Mouse (Mus musculus) thymus, postnatal 10 days (tissue): ENCODE data around the gene Col8a1.

Experiments used
- DNase-seq, 2 experiments: peaks; one replicate each; pipeline ENCODE4 v3.0.0; 2021; ENCODE audit warnings: low spot score in 2 of 2

The Col8a1 gene

GRCm38 (mm10) chr16:57672251-57672650 lies 82.3 kb downstream of the Col8a1 start:
- no peak for DNase-seq

DNA sequence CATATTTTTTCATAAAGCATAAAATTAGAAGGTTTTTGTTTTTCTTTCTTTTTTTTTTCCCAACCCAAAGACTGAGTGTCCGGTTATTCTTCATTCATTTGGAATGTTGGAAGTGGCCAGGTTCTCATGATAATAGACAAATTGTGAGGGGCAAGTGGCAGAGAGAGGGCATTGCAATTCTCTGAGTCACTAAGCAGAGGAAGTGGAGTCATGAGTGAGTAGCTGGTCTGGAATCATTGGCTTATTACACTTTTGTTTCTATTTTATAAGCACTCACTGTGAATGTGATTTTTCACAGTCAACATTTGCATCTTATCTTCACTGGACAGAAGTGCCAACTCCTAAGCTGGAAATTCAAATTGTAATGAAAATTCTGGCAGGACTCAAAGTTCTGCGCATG lies 82.9 kb downstream of the Col8a1 start:
- no peak for DNase-seq

GRCm38 (mm10) chr16:57669348-57669747 lies 85.2 kb downstream of the Col8a1 start:
- DNase-seq: peak in 1 of 2 experiments; percentile 2

- DNase-seq: no peak
These were observed 91.9 kb downstream of the Col8a1 start for GRCm38 (mm10) chr16:57662661-57663060.

GRCm38 (mm10) chr16:57649888-57650287 lies 104.6 kb downstream of the Col8a1 start:
- no peak for DNase-seq

GRCm38 (mm10) chr16:57641346-57641885 lies 113.1 kb downstream of the Col8a1 start:
- DNase-seq: no peak

- DNase-seq: no peak
These were observed 119.8 kb downstream of the Col8a1 start for GRCm38 (mm10) chr16:57634766-57635165.

GRCm38 (mm10) chr16:57634191-57634590 lies 120.3 kb downstream of the Col8a1 start:
- DNase-seq: peak in 1 of 2 experiments; percentile 40

GRCm38 (mm10) chr16:57611768-57612167 lies 142.8 kb downstream of the Col8a1 start:
- peak in 1 of 2 experiments; percentile 42 for DNase-seq

- DNase-seq: peak; percentile 75 to 84
These were observed 147.9 kb downstream of the Col8a1 start, which contains the start of gene Cmss1 for GRCm38 (mm10) chr16:57606444-57607227. TSS of gene Cmss1 (minus strand) at chr16:57606864.

DNA sequence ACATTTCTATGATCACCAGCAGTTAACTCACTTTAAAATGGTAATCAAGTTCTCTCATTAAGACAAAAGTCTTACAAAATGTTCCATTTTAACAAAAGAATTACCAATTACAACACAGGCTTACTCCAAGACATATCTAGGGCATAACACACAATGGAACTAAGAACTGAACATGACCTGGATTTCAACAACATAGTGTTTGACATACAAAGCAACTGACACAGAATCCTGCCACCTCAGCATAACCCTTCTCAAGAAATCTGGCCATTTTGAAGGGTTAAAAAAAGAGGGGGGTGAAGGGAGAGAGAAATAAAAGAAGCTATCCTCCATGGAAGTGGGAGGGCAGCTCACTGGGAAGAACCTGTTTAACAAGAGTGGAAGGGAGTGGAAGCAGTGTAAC lies 153.5 kb downstream of the Col8a1 start:
- no peak for DNase-seq

- no peak for DNase-seq
These were observed 157.1 kb downstream of the Col8a1 start for GRCm38 (mm10) chr16:57597295-57597957.

DNA sequence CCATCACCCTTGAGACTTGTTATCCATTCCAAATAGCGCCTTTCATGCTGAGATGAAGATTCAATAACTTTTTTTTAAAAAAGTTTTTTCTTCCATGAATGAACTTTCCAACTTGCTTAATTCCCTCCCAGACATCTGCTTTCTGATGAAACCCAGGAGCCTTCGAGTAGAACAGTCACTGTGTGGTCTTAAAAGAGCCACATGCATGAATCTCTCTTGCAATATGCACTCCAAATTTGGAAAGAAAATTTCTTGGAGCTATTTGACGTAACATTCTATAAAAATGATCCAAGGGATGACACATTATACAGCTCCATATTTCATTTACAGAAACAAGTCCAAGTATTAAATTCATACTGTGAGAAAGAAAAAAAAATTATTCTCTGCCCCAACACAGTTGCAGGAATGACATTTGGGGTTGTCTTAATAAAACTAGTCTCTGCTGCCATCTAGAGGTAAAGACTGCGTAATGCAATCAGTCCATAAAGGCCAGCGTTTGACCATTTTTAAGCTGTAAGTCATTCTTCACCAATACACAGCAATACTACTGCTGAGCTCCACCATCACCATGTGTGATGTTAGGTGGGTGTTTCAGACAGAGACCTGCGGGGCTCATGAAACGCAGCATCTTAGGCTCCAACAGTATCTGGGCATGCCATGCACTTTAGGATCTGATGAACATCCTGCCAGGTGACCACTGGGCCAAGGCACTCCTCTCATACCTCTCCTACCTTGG lies 160.9 kb downstream of the Col8a1 start:
- peak in 1 of 2 experiments; percentile 39 for DNase-seq

- no peak for DNase-seq
These were observed 169.3 kb downstream of the Col8a1 start for GRCm38 (mm10) chr16:57585201-57585600.

DNA sequence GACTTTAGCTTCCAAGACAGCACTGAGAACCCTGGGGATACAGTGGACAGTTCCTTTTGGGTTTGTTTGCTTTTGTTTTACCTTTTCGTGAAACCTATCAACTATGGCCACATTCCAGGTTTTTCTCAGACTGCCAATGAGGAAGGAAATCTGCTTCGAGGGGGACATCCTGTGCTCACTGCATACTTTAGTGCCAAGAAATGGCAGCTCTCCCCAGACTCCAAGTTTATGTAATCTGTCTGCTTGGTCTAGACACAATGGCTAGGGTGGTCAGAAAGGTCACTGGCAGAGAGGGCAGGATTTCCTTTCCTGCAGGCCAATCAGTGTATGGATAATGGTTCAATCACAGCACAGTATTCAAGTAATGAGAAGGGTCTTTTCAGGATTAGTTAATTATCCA lies 172.5 kb downstream of the Col8a1 start:
- no peak for DNase-seq

DNA sequence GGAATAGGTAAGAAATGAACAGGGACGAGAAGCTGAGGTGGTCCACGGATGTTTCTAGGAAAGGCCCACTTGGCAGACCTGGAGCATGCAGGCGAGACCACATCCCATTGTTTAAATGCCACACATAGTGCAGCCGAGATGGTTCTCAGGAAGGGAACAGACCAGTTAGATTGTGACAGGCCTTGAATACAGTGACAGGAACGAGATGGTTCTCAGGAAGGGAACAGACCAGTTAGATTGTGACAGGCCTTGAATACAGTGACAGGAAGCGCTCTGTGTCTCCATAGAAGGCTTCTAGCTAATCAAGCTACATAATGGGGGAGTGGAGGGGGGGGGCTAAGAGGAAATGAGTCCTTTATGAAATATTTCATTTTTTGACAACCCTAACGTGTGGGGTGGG lies 174.5 kb downstream of the Col8a1 start:
- no peak for DNase-seq

- DNase-seq: no peak
These were observed 177.0 kb downstream of the Col8a1 start for GRCm38 (mm10) chr16:57577519-57577918.

DNA sequence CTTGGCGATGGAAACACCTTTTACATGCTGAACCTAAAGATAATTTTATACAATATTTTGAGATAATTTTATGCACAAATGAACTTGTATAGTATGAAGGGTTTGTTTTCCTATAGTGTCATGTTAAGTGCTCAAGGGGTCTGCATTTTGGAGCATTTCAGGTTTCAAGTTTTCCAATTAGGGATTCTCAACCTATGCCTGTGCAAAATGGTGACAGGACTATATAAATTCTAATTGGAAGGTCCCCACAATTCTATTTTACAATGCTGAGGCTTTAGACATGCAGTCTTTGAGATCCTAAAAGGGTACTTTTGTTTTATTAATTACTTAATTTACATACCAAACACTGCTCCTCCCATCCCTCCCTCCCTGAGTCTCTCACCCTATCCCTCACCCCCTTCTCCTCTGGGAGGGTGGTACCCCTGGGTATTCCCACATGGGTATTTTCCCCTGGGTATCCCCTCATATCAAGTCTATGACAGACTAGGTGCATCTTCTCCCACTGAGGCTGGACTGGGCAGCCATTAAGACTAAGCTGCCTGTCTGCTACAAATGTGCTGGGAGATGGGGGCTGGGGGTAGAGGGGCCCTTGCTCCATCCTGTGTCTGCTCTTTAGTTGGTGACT lies 178.7 kb downstream of the Col8a1 start:
- DNase-seq: no peak
